Mouse (Mus musculus) forebrain, embryonic 13.5 days (tissue): ENCODE results near the gene Trappc10. TPM values are rescaled to one million over a fixed set of nuclear protein-coding genes. Genes with fewer than 3 reads are reported as not detected.

Source experiments
- ATAC-seq: fragments of 200-750 bp; cut with Nextera tagmentation; 2 replicates; pipeline ENCODE4 v1.8.0; 2017
- H3K27ac ChIP-seq: fragments of 300-500 bp; sonication (generic); 2 replicates; pipeline ENCODE4 v1.5.1; 2015; ENCODE audit warnings: inconsistent platforms, mild to moderate bottlenecking, moderate library complexity
- H3K27me3 ChIP-seq: fragments of 300-500 bp; sonication (generic); 2 replicates; pipeline ENCODE4 v1.6.1; 2015; ENCODE audit warnings: mild to moderate bottlenecking, inconsistent platforms
- H3K36me3 ChIP-seq: fragments of 300-500 bp; sonication (generic); 2 replicates; pipeline ENCODE4 v1.6.1; 2015; ENCODE audit warnings: mild to moderate bottlenecking, inconsistent platforms; ENCODE audit not compliant: poor library complexity, severe bottlenecking
- H3K4me1 ChIP-seq: fragments of 300-500 bp; sonication (generic); 2 replicates; pipeline ENCODE4 v1.6.1; 2015; ENCODE audit warnings: inconsistent platforms
- H3K4me2 ChIP-seq: fragments of 300-500 bp; sonication (generic); 2 replicates; pipeline ENCODE4 v1.6.1; 2015; ENCODE audit warnings: inconsistent platforms, mild to moderate bottlenecking, moderate library complexity
- H3K4me3 ChIP-seq: fragments of 300-500 bp; sonication (generic); 2 replicates; pipeline ENCODE4 v1.5.1; 2015; ENCODE audit warnings: mild to moderate bottlenecking, inconsistent platforms
- H3K9ac ChIP-seq: fragments of 300-500 bp; sonication (generic); 2 replicates; pipeline ENCODE4 v1.6.1; 2015; ENCODE audit warnings: mild to moderate bottlenecking, inconsistent platforms
- H3K9me3 ChIP-seq: fragments of 300-500 bp; sonication (generic); replicated peaks from 2 replicates; pipeline ENCODE4 v1.6.1; 2016; ENCODE audit warnings: inconsistent platforms
- WGBS: fragments of 180-500 bp; shearing (Covaris S2); methylation state at CpG from one replicate; pipeline ENCODE4 v1.1.7; 2015; 5-methylcytosine and 5-hydroxymethylcytosine counted together
- polyA plus RNA-seq: library from polyadenylated mRNA; unstranded; fragments of >200 nt; fragmentation: Nextera tagmentation; extraction: Ambion mirVana; gene quantifications from 2 replicates; pipeline ENCODE4 v1.2.1, GENCODE M21; 2015

The Trappc10 gene
- polyA plus RNA-seq, 1 experiment from 2014 or later = 18.9 TPM

DNA sequence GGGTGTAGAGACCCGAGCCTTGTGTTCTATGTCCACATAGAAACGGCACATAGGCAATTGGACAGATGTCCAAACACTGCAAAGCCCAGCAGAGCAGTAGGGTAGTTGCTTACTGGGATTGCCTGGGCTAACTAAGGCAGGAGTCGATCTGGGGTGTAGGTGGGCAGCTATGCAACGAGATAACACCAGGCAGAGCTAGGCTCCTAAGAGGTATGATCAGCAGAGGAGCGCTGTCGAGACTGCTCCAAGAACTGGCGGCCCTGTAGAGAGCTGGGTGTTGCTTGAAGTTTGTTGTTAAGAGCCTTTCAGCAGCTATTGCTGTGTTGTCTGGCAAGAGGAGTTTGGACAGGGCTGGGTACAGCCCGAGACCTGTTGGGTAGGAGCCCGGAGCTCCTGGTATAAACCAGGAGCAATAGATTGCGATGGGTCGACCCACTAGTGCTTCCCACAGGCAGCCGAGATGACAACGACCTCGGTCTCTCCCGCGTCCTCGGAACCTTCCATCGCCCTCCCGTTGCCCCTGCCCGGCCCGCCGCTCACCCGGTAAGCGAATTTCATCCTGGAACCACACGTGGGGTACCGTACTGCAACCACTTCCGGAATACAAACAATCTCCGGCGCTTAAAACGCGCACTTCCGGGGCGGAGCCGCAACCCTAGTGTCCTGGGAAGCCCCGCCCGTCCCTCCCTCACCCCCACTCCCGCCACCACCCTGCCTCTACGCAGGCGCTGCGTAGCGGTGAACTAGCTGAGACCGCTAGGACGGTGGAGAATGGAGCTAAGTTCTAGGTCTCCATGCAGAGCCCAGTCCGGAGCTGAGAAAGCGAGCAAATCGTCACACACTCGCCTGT lies 59.7 kb downstream of the Trappc10 start, which contains the start of gene Pwp2:
Gene Pwp2 (minus strand): TSS at position 619 of the 850 bp plus-strand sequence.
- Histone ChIP-seq H3K36me3 (peaks cover 63% of the 10 kb centered on the region), H3K9ac (peak within 1 kb of the TSS; percentile 69), H3K4me3 (peak within 1 kb of the TSS; percentile 79), H3K4me2 (peak within 1 kb of the TSS; percentile 89), H3K27ac (peak within 1 kb of the TSS; percentile 27), H3K27me3 (no peaks in the 10 kb centered on the region), H3K4me1 (peaks cover 15% of the 10 kb centered on the region), H3K9me3 (no peaks in the 10 kb centered on the region)
- WGBS = 2% methylated on average over 47 of the region's 47 CpGs
- peak; percentile 97 for ATAC-seq

DNA sequence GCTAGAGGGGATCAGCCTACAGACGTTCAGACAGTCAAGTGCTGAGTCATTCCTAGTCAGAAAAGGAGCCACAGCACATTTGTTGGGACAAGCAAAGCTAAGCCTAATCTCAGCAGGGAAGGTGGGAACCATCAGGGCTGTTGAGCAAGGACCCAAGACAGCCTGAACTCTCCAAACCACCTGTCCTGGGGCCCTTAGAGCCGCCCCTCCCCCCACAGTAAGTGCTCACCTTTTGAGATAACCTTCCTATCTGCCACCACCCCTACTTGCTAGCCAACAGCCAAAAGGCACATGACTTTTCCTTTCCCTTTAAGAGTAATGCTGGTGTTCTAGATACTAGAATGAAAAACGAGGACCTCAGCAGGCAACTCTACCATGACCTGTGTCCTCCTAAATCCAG lies 60.9 kb downstream of the Trappc10 start:
- H3K4me2 ChIP-seq = peak overlapping the region; percentile 89; the same call in 1 of the 2 replicates
- H3K9me3 ChIP-seq = no peaks in the 10 kb centered on the region
- 89% methylated on average over 3 of the region's 3 CpGs for WGBS
- H3K36me3 ChIP-seq = peaks cover 63% of the 10 kb centered on the region
- ATAC-seq = no peak
- no peak overlapping the region for H3K9ac ChIP-seq
- H3K4me1 ChIP-seq = peaks cover 15% of the 10 kb centered on the region
- no peak overlapping the region for H3K27ac ChIP-seq
- H3K27me3 ChIP-seq = no peaks in the 10 kb centered on the region
- peak overlapping the region; percentile 79; the same call in 1 of the 2 replicates for H3K4me3 ChIP-seq

DNA sequence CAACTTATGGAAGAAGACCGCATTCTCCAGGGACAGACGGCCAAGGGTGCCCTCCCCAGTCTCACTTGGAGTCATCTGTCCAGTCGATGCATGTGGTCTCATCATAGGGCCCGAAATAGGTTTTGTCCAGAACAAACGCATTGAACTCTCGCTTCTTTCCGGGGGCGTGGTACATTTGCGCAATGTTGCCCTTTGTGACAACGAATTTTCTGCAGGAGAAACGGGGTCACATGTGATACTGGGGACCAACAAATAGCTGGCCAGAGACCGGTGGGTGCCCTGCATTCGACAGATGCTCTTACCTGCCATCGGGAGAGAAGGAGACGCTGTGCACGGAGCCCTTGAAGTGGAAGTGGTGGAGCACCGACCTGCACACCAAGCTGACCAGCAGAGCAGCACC lies 62.1 kb downstream of the Trappc10 start:
- no peak overlapping the region for H3K9ac ChIP-seq
- no peak for ATAC-seq
- H3K36me3 ChIP-seq = peaks cover 63% of the 10 kb centered on the region
- no peaks in the 10 kb centered on the region for H3K9me3 ChIP-seq
- no peak overlapping the region for H3K27ac ChIP-seq
- H3K4me3 ChIP-seq = no peak overlapping the region
- 95% methylated on average over 17 of the region's 17 CpGs for WGBS
- H3K4me2 ChIP-seq = no peak overlapping the region
- no peaks in the 10 kb centered on the region for H3K27me3 ChIP-seq
- peaks cover 15% of the 10 kb centered on the region for H3K4me1 ChIP-seq

DNA sequence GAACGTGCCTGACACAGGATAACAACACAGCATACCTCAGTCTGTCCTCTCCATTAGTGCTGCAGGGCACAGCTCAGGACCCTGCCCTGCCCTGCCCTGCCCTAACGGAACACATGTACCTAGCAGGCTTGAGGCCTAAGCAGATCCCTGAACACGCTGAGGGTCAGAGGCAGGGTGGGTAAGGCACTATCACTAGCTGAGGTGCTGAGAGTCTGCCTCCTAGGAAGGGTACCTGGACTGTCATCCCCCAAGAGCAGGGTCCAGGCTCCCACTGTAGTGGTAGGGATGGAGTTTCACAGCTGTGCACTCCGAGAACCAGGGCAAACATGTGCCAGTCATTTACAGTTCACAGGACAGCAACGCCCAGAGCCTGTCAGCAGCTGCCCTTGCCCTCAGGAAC lies 70.0 kb downstream of the Trappc10 start:
- H3K4me3 ChIP-seq = no peak overlapping the region
- WGBS = 94% methylated on average over 5 of the region's 5 CpGs
- no peak overlapping the region for H3K9ac ChIP-seq
- ATAC-seq = no peak
- peaks cover 3% of the 10 kb centered on the region; the same call in 1 of the 2 replicates for H3K4me1 ChIP-seq
- H3K36me3 ChIP-seq = peaks cover 90% of the 10 kb centered on the region
- H3K4me2 ChIP-seq = no peak overlapping the region
- no peak overlapping the region for H3K27ac ChIP-seq
- H3K27me3 ChIP-seq = no peaks in the 10 kb centered on the region
- no peaks in the 10 kb centered on the region for H3K9me3 ChIP-seq

GRCm38 (mm10) chr10:78171581-78171980 lies 72.9 kb downstream of the Trappc10 start:
- H3K27ac ChIP-seq = no peak overlapping the region

GRCm38 (mm10) chr10:78171057-78171456 lies 73.4 kb downstream of the Trappc10 start:
- Histone ChIP-seq H3K36me3 (peaks cover 70% of the 10 kb centered on the region), H3K4me2 (no peak overlapping the region), H3K27ac (no peak overlapping the region), H3K9ac (no peak overlapping the region), H3K27me3 (no peaks in the 10 kb centered on the region), H3K4me3 (no peak overlapping the region), H3K9me3 (no peaks in the 10 kb centered on the region), H3K4me1 (peaks cover 15% of the 10 kb centered on the region)
- 94% methylated on average over 7 of the region's 7 CpGs for WGBS
- no peak for ATAC-seq

More at GRCm38 (mm10) chr10:78171581-78171980, 72.9 kb downstream of the Trappc10 start:
- H3K4me3 ChIP-seq = no peak overlapping the region
- H3K27me3 ChIP-seq = no peaks in the 10 kb centered on the region
- no peak overlapping the region for H3K9ac ChIP-seq
- H3K4me2 ChIP-seq = no peak overlapping the region
- peaks cover 70% of the 10 kb centered on the region for H3K36me3 ChIP-seq
- no peak for ATAC-seq
- peaks cover 15% of the 10 kb centered on the region for H3K4me1 ChIP-seq
- 92% methylated on average over 9 of the region's 9 CpGs for WGBS
- H3K9me3 ChIP-seq = no peaks in the 10 kb centered on the region

DNA sequence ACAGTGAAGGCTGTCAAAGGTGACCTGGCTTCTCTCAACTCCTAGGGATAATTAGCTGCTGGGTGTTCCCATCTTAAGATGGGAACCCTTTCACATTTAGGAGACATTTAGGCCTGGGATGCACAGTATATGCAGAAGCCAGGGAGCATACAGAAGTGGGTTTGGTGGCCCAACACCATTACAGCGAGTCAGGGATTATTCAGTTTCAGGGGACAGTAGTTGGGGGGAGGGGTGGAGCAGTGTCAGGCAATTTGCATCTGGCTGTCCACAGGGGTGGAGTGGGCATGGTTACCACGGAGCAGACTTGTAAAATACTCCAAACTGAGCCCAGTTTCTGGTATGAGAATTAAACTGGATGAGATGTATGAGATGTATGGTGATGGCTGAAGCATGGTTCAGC lies 74.0 kb downstream of the Trappc10 start:
- Histone ChIP-seq H3K4me2 (peak overlapping the region; percentile 87), H3K4me3 (no peak overlapping the region), H3K27ac (no peak overlapping the region), H3K9ac (no peak overlapping the region), H3K36me3 (peaks cover 70% of the 10 kb centered on the region), H3K27me3 (no peaks in the 10 kb centered on the region), H3K9me3 (no peaks in the 10 kb centered on the region), H3K4me1 (peaks cover 15% of the 10 kb centered on the region)
- ATAC-seq = no peak
- WGBS = 64% methylated on average over 2 of the region's 2 CpGs

DNA sequence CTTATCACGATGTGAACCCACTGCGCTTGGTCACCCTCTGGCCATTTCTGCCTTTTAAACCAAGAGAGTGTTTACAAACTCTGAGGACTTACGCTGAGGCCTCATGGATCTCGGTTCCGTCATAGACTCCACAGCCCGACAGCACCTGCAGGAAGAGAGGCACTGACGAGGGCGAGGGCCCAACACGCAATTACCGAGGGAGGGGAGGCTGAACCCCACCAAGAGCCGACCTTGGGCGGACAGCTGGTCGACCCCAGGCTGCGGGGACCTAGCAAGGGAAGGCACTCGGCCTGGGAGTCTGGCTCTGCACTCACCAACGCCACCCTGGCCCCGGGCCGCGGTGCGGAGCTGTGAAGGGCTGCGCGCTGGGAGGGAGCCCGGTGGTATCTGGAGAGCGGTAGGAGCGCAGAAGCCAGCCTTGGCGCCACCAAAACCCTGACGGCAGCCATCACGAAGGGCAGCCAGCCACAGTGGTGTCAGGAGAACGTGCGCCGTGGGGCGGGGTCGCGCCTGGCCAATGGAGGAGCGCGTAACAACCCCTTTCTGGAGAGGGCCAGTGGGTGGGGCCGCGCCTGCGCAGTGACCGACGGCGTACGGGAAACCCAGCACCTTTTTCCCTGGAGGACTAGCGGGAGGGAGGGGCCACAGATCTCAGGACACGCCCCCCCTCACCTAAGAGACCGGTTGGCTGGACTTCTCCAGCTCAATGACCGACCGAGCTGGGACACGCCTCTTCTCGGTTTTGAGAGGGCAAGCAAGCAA lies 75.0 kb downstream of the Trappc10 start, which contains the start of gene D10Jhu81e:
Gene D10Jhu81e (minus strand): TSS at position 502 of the 762 bp plus-strand sequence.
- Histone ChIP-seq H3K9me3 (no peaks in the 10 kb centered on the region), H3K9ac (peak within 1 kb of the TSS; percentile 86), H3K4me3 (peak within 1 kb of the TSS; percentile 74), H3K4me2 (peak within 1 kb of the TSS; percentile 87), H3K27ac (peak within 1 kb of the TSS; percentile 69), H3K4me1 (peaks cover 15% of the 10 kb centered on the region), H3K36me3 (peaks cover 69% of the 10 kb centered on the region), H3K27me3 (no peaks in the 10 kb centered on the region)
- 2% methylated on average over 43 of the region's 50 CpGs for WGBS
- ATAC-seq = peak; percentile 97

GRCm38 (mm10) chr10:78168792-78169191 lies 75.6 kb downstream of the Trappc10 start:
- ATAC-seq = no peak
- Histone ChIP-seq H3K9me3 (no peaks in the 10 kb centered on the region), H3K27me3 (no peaks in the 10 kb centered on the region), H3K27ac (no peak overlapping the region), H3K4me1 (peaks cover 15% of the 10 kb centered on the region), H3K9ac (peak overlapping the region; percentile 86), H3K4me3 (peak overlapping the region; percentile 74), H3K4me2 (peak overlapping the region; percentile 87), H3K36me3 (peaks cover 64% of the 10 kb centered on the region)
- 87% methylated on average over 11 of the region's 11 CpGs for WGBS

DNA sequence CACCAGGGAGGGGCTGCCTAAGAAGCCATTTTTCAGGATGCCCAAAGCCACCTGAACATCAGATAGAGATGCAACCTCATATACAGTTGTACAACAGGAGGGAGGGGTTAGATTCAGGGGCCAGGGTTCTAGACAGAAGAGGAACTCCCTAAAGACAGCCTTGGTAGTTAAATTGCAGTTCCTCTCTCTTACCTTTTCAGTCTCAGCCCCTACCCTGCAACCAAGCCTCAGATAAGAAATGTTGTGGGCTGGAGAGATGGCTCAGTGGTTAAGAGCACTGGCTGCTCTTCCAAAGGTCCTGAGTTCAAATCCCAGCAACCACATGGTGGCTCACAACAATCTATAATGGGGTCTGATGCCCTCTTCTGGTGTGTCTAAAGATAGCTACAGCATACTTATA lies 76.7 kb downstream of the Trappc10 start:
- no peak overlapping the region for H3K4me2 ChIP-seq
- H3K27me3 ChIP-seq = no peaks in the 10 kb centered on the region
- H3K4me1 ChIP-seq = peaks cover 15% of the 10 kb centered on the region
- no peak overlapping the region for H3K27ac ChIP-seq
- H3K9ac ChIP-seq = no peak overlapping the region
- H3K4me3 ChIP-seq = no peak overlapping the region
- H3K9me3 ChIP-seq = no peaks in the 10 kb centered on the region
- no peak for ATAC-seq
- H3K36me3 ChIP-seq = peaks cover 64% of the 10 kb centered on the region

DNA sequence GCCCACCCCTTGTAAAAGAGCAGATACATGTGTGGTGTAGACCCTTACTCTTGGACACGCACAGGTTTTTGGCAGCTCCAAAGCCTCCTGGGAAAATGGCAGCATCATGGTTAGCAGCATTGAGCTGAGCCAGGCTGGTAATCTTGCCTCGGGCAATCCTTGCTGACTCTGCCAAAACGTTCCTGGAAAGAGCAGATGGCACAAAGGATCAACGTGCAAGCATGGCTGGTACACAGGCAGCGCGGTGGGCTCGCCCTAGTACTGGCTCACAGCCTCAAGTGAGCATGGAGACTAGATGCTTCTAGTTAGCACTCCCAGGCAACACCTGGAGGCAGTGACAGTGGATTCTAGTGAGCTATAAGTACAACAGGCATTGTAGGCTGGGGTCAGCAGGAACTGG lies 77.1 kb downstream of the Trappc10 start:
- H3K4me2 ChIP-seq = no peak overlapping the region
- H3K9ac ChIP-seq = no peak overlapping the region
- H3K27me3 ChIP-seq = no peaks in the 10 kb centered on the region
- no peak for ATAC-seq
- no peak overlapping the region for H3K27ac ChIP-seq
- peaks cover 64% of the 10 kb centered on the region for H3K36me3 ChIP-seq
- peaks cover 15% of the 10 kb centered on the region for H3K4me1 ChIP-seq
- no peaks in the 10 kb centered on the region for H3K9me3 ChIP-seq
- 88% methylated on average over 7 of the region's 7 CpGs for WGBS
- no peak overlapping the region for H3K4me3 ChIP-seq
